Mouse (Mus musculus) thymus, adult 2 months (tissue): Measurements from ENCODE around the gene Lyar. TPM values are rescaled to one million over a fixed set of nuclear protein-coding genes. Genes with fewer than 3 reads are reported as not detected.

Source experiments
- DNase-seq: peaks from one replicate; pipeline ENCODE4 v3.0.0; 2021
- H3K27ac ChIP-seq: fragments of 200-500 bp; 2 replicates; pipeline ENCODE4 v1.5.1; 2012; ENCODE audit warnings: low read length, control low read depth; ENCODE audit not compliant: control insufficient read depth, insufficient read depth
- H3K27me3 ChIP-seq: fragments of 200-500 bp; 2 replicates; pipeline ENCODE4 v1.6.1; 2012; ENCODE audit warnings: mild to moderate bottlenecking, low read length, moderate library complexity, mixed read lengths; ENCODE audit not compliant: control insufficient read depth, insufficient read depth
- H3K36me3 ChIP-seq: fragments of 200-500 bp; 2 replicates; pipeline ENCODE4 v1.6.1; 2012; ENCODE audit warnings: mild to moderate bottlenecking, low read length, moderate library complexity; ENCODE audit not compliant: control insufficient read depth, insufficient read depth
- H3K4me1 ChIP-seq: fragments of 200-500 bp; replicated peaks from 2 replicates; pipeline ENCODE4 v1.6.1; 2012; ENCODE audit warnings: low read length; ENCODE audit not compliant: control insufficient read depth, insufficient read depth
- H3K4me3 ChIP-seq: fragments of 200-500 bp; 2 replicates; pipeline ENCODE4 v1.5.1; 2012; ENCODE audit warnings: mild to moderate bottlenecking, low read length, control low read depth, moderate library complexity; ENCODE audit not compliant: control insufficient read depth, insufficient read depth
- CTCF ChIP-seq: fragments of 200-500 bp; IDR thresholded peaks from 2 replicates; pipeline ENCODE4 v1.5.1; 2012; ENCODE audit warnings: mild to moderate bottlenecking, control low read depth, low read length, moderate library complexity, borderline replicate concordance; ENCODE audit not compliant: control insufficient read depth, poor library complexity, insufficient read depth; ENCODE audit errors: extremely low read depth
- POLR2A ChIP-seq: fragments of 200-500 bp; IDR thresholded peaks from 2 replicates; pipeline ENCODE4 v1.6.1; 2012; ENCODE audit warnings: mild to moderate bottlenecking, low read length, control low read depth, moderate library complexity; ENCODE audit not compliant: control insufficient read depth, poor library complexity, insufficient read depth; ENCODE audit errors: extremely low read depth
- WGBS: fragments of 180-500 bp; shearing (Covaris S2); methylation state at CpG from one replicate; pipeline ENCODE4 v1.1.7; 2018; 5-methylcytosine and 5-hydroxymethylcytosine counted together
- polyA plus RNA-seq: library from polyadenylated mRNA; depleted of rRNA; stranded (reverse); fragments of >200 nt; gene quantifications from 2 replicates; pipeline ENCODE4 v1.2.3, GENCODE M21; 2012

Lyar gene
- polyA plus RNA-seq, 1 experiment, result 8.1 TPM

- TF ChIP-seq CTCF (no peak), POLR2A (peak; percentile 74)
- DNase-seq, result peak; percentile 48
- under 1% methylated on average over 40 of the region's 40 CpGs for WGBS
Measured at GRCm38 (mm10) chr5:38260107-38260682, 39.9 kb downstream of the Lyar start, which contains the start of gene Tmem128. Tmem128 (plus strand) TSS chr5:38260185.

GRCm38 (mm10) chr5:38270942-38271341 is 50.7 kb downstream of the Lyar start:
- Histone ChIP-seq H3K4me1 (no peaks in the 10 kb centered on the region), H3K4me3 (no peak overlapping the region), H3K27me3 (no peaks in the 10 kb centered on the region; the same call in 1 of the 2 replicates), H3K36me3 (peaks cover 10% of the 10 kb centered on the region; the same call in 1 of the 2 replicates), H3K27ac (no peak overlapping the region)
- TF ChIP-seq POLR2A (no peak), CTCF (no peak)
- WGBS, result 96% methylated on average over 3 of the region's 3 CpGs
- no peak for DNase-seq

More at GRCm38 (mm10) chr5:38260107-38260682, 39.9 kb downstream of the Lyar start, which contains the start of gene Tmem128:
- Histone ChIP-seq H3K4me1 (peaks cover 6% of the 10 kb centered on the region; the same call in 1 of the 2 replicates), H3K36me3 (peaks cover 24% of the 10 kb centered on the region), H3K4me3 (peak within 1 kb of the TSS; percentile 94), H3K27ac (peak within 1 kb of the TSS; percentile 49), H3K27me3 (no peaks in the 10 kb centered on the region)

GRCm38 (mm10) chr5:38273831-38274230 is 53.6 kb downstream of the Lyar start:
- Histone ChIP-seq H3K36me3 (no peaks in the 10 kb centered on the region; the same call in 1 of the 2 replicates), H3K4me3 (no peak overlapping the region), H3K27me3 (peaks cover 13% of the 10 kb centered on the region; the same call in 1 of the 2 replicates), H3K27ac (no peak overlapping the region), H3K4me1 (no peaks in the 10 kb centered on the region)
- WGBS, result 46% methylated on average over 4 of the region's 4 CpGs
- no peak for TF ChIP-seq CTCF
- no peak for TF ChIP-seq POLR2A
- no peak for DNase-seq

- 44% methylated on average over 4 of the region's 4 CpGs for WGBS
- Histone ChIP-seq H3K36me3 (no peaks in the 10 kb centered on the region; the same call in 1 of the 2 replicates), H3K4me1 (no peaks in the 10 kb centered on the region), H3K27me3 (peaks cover 13% of the 10 kb centered on the region; the same call in 1 of the 2 replicates), H3K4me3 (no peak within 1 kb of the TSS), H3K27ac (no peak within 1 kb of the TSS)
- DNase-seq, result no peak
- TF ChIP-seq POLR2A (no peak), CTCF (no peak)
Measured at GRCm38 (mm10) chr5:38275771-38276170, 55.5 kb downstream of the Lyar start, which contains the start of gene Otop1. Otop1 (plus strand) TSS chr5:38275972.

GRCm38 (mm10) chr5:38276451-38276850 is 56.2 kb downstream of the Lyar start:
- no peak for DNase-seq
- Histone ChIP-seq H3K27me3 (peaks cover 13% of the 10 kb centered on the region; the same call in 1 of the 2 replicates), H3K27ac (no peak overlapping the region), H3K4me3 (no peak overlapping the region), H3K36me3 (no peaks in the 10 kb centered on the region; the same call in 1 of the 2 replicates), H3K4me1 (no peaks in the 10 kb centered on the region)
- TF ChIP-seq CTCF (no peak), POLR2A (no peak)
- 6% methylated on average over 19 of the region's 19 CpGs for WGBS

- Histone ChIP-seq H3K4me3 (no peak overlapping the region), H3K27me3 (peaks cover 13% of the 10 kb centered on the region; the same call in 1 of the 2 replicates), H3K4me1 (no peaks in the 10 kb centered on the region), H3K36me3 (no peaks in the 10 kb centered on the region), H3K27ac (no peak overlapping the region)
- DNase-seq, result no peak
- 5% methylated on average over 65 of the region's 65 CpGs for WGBS
- TF ChIP-seq CTCF (no peak), POLR2A (no peak)
Measured at GRCm38 (mm10) chr5:38277098-38277866, 57.0 kb downstream of the Lyar start.
